Comparison of ENCODE assay signal across 9 mouse cellular contexts in genomic region chr11:96464716-96465060, GRCm38 (mm10). TPM values are rescaled to one million over a fixed set of nuclear protein-coding genes. Genes with fewer than 3 reads are reported as not detected.
DNase-seq lines count a peak whose midpoint lies in the region; ATAC-seq and TF ChIP-seq lines count a peak whose summit lies in the region.
"Had no signal": no experiment of that assay in that cellular context is flagged by ENCODE, and none has a peak within 500 bp of the region (broad histone marks: within the 10 kb centered on the region; RNA-seq: fewer than 3 reads in every experiment).

No protein-coding gene starts in this region.

- DNase-seq in heart, postnatal 0 days (ENCODE audit: low spot score), result no peak
- DNase-seq in heart, adult 11 months, result no peak
- no peak for DNase-seq in embryonic facial prominence, embryonic 11.5 days (ENCODE audit: low spot score)
- DNase-seq in midbrain, embryonic 11.5 days (ENCODE audit: low spot score, missing footprints), result peak; percentile 83
- DNase-seq in frontal cortex, postnatal 36 days (ENCODE audit: low spot score in 2 of 2), result no peak
- DNase-seq in frontal cortex, adult 2 months (ENCODE audit: extremely low spot score in 1 of 2, low spot score in 1 of 2), result no peak
- DNase-seq in embryo, embryonic 11 days, result no peak

- H3K9ac ChIP-seq in heart, postnatal 0 days (replicated peaks; ENCODE audit: low read depth, low read length), result no peak overlapping the region
- no peak overlapping the region for H3K9ac ChIP-seq in embryonic facial prominence, embryonic 11.5 days (replicated peaks; ENCODE audit: low read length)
- peak overlapping the region; percentile 55 for H3K9ac ChIP-seq in hindbrain, embryonic 16.5 days (ENCODE audit: low read depth, low read length)
- no peak overlapping the region for H3K9ac ChIP-seq in midbrain, embryonic 11.5 days (ENCODE audit: low read length)

- TF ChIP-seq CTCF in heart, postnatal 0 days (IDR thresholded peaks at IDR 0.05; ENCODE audit: low read depth), result no peak

- H3K4me3 ChIP-seq in heart, postnatal 0 days (ENCODE audit: low read depth, low read length), result peak overlapping the region; percentile 41
- H3K4me3 ChIP-seq in embryonic facial prominence, embryonic 11.5 days (ENCODE audit: low read depth, low read length), result peak overlapping the region; percentile 27
- peak overlapping the region; percentile 43 for H3K4me3 ChIP-seq in hindbrain, embryonic 16.5 days (ENCODE audit: low read length)
- peak overlapping the region; percentile 26 for H3K4me3 ChIP-seq in midbrain, embryonic 11.5 days (ENCODE audit: low read depth, low read length)

- H3K4me2 ChIP-seq in heart, postnatal 0 days (ENCODE audit: low read depth, low read length), result peak overlapping the region; percentile 64
- H3K4me2 ChIP-seq in embryonic facial prominence, embryonic 11.5 days (ENCODE audit: low read depth, low read length), result peak overlapping the region; percentile 64; the same call in 1 of the 2 replicates
- peak overlapping the region; percentile 79 for H3K4me2 ChIP-seq in hindbrain, embryonic 16.5 days (ENCODE audit: low read length)
- H3K4me2 ChIP-seq in midbrain, embryonic 11.5 days, result peak overlapping the region; percentile 46

- H3K4me1 ChIP-seq in heart, postnatal 0 days (ENCODE audit: control insufficient read depth, insufficient read depth), result 0 out of 2 replicates have a peak, but pooled peaks cover 6% of the 10 kb centered on the region
- peaks cover 4% of the 10 kb centered on the region for H3K4me1 ChIP-seq in embryonic facial prominence, embryonic 11.5 days (ENCODE audit: control insufficient read depth, insufficient read depth, low read length)
- peaks cover 26% of the 10 kb centered on the region for H3K4me1 ChIP-seq in hindbrain, embryonic 16.5 days (ENCODE audit: control insufficient read depth, insufficient read depth, low read depth, low read length)
- H3K4me1 ChIP-seq in midbrain, embryonic 11.5 days (ENCODE audit: control insufficient read depth, insufficient read depth, low read length), result peaks cover 18% of the 10 kb centered on the region

- no peak for TF ChIP-seq EP300 in heart, postnatal 0 days (IDR thresholded peaks at IDR 0.05; ENCODE audit: low read depth)

- WGBS in heart, postnatal 0 days, result 26% methylated on average over 5 of the region's 5 CpGs
- 24% methylated on average over 5 of the region's 5 CpGs for whole genome bisulfite sequencing in embryonic facial prominence, embryonic 11.5 days
- WGBS in hindbrain, embryonic 16.5 days, result 23% methylated on average over 5 of the region's 5 CpGs
- WGBS in midbrain, embryonic 11.5 days, result 26% methylated on average over 5 of the region's 5 CpGs

- H3K27me3 ChIP-seq in heart, postnatal 0 days (ENCODE audit: control insufficient read depth, insufficient read depth, low read length), result peaks cover 64% of the 10 kb centered on the region
- peaks cover 21% of the 10 kb centered on the region for H3K27me3 ChIP-seq in embryonic facial prominence, embryonic 11.5 days (ENCODE audit: control insufficient read depth, insufficient read depth, low read length)
- no peaks in the 10 kb centered on the region for H3K27me3 ChIP-seq in hindbrain, embryonic 16.5 days (replicated peaks; ENCODE audit: control insufficient read depth, insufficient read depth, low read length)
- H3K27me3 ChIP-seq in midbrain, embryonic 11.5 days (ENCODE audit: control insufficient read depth, insufficient read depth, low read length), result peaks cover 15% of the 10 kb centered on the region; the same call in 1 of the 2 replicates

- no peaks in the 10 kb centered on the region for H3K36me3 ChIP-seq in heart, postnatal 0 days (replicated peaks; ENCODE audit: control insufficient read depth, insufficient read depth, low read length)
- no peaks in the 10 kb centered on the region for H3K36me3 ChIP-seq in embryonic facial prominence, embryonic 11.5 days (replicated peaks; ENCODE audit: control insufficient read depth, insufficient read depth, low read depth, low read length)
- H3K36me3 ChIP-seq in hindbrain, embryonic 16.5 days (ENCODE audit: control insufficient read depth, insufficient read depth, low read length), result no peaks in the 10 kb centered on the region
- no peaks in the 10 kb centered on the region for H3K36me3 ChIP-seq in midbrain, embryonic 11.5 days (ENCODE audit: control insufficient read depth, insufficient read depth, low read length)

- H3K9me3 ChIP-seq in heart, postnatal 0 days (replicated peaks; ENCODE audit: control insufficient read depth, low read length), result no peaks in the 10 kb centered on the region
- no peaks in the 10 kb centered on the region for H3K9me3 ChIP-seq in embryonic facial prominence, embryonic 11.5 days (replicated peaks; ENCODE audit: control insufficient read depth, low read length)
- no peaks in the 10 kb centered on the region for H3K9me3 ChIP-seq in hindbrain, embryonic 16.5 days (ENCODE audit: control insufficient read depth, low read length)
- H3K9me3 ChIP-seq in midbrain, embryonic 11.5 days (ENCODE audit: control insufficient read depth, low read length), result no peaks in the 10 kb centered on the region

- no peak for ATAC-seq in heart, postnatal 0 days (ENCODE audit: insufficient read depth, low read depth)
- no peak for ATAC-seq in embryonic facial prominence, embryonic 11.5 days (replicated peaks; ENCODE audit: insufficient number of reproducible peaks, low FRiP score, low TSS enrichment, low read depth)
- no peak for ATAC-seq in hindbrain, embryonic 16.5 days
- ATAC-seq in midbrain, embryonic 11.5 days (ENCODE audit: low FRiP score), result no peak

- no peak overlapping the region for H3K27ac ChIP-seq in heart, postnatal 0 days (ENCODE audit: low read depth)
- no peak overlapping the region for H3K27ac ChIP-seq in embryonic facial prominence, embryonic 11.5 days (replicated peaks; ENCODE audit: low read depth, low read length)
- no peak overlapping the region for H3K27ac ChIP-seq in hindbrain, embryonic 16.5 days (ENCODE audit: low read depth, low read length)
- no peak overlapping the region for H3K27ac ChIP-seq in midbrain, embryonic 11.5 days (ENCODE audit: low read depth, low read length)
- H3K27ac ChIP-seq: macrophage had no signal

RNA-seq across cellular contexts. Expression of gene Skap1, which starts 0.3 kb away (rescaled TPM):
- 4.4 TPM in 1 of 2 replicates, not detected in the other for total RNA-seq in heart, postnatal 0 days (2014; rRNA removed; ENCODE audit: low replicate concordance)
- polyA plus RNA-seq in heart, postnatal 0 days (2015; fragmentation: Nextera tagmentation; extraction: Ambion mirVana), result 0.11 TPM in 1 of 2 replicates, not detected in the other
- polyA plus RNA-seq in embryonic facial prominence, embryonic 11.5 days (2014; fragmentation: Nextera tagmentation; extraction: Ambion mirVana), result 0.25 and 0.43 TPM in 2 replicates
- polyA plus RNA-seq in hindbrain, embryonic 16.5 days (2015; fragmentation: Nextera tagmentation; extraction: Ambion mirVana), result 5.9 and 7.4 TPM in 2 replicates
- polyA plus RNA-seq in midbrain, embryonic 11.5 days (2014; fragmentation: Nextera tagmentation; extraction: Ambion mirVana), result 1.2 and 1.3 TPM in 2 replicates
- polyA plus RNA-seq in frontal cortex, adult 2 months (2012; rRNA removed), result 2.3 and 3.1 TPM in 2 replicates
